Mouse (Mus musculus) forebrain, postnatal 0 days (tissue): Measurements from ENCODE around the gene Msln. TPM values are rescaled to one million over a fixed set of nuclear protein-coding genes. Genes with fewer than 3 reads are reported as not detected.

Experiments used
- ATAC-seq: fragments of 200-750 bp; cut with Nextera tagmentation; 2 replicates; pipeline ENCODE4 v1.8.0; 2017; ENCODE audit warnings: mild to moderate bottlenecking, moderate library complexity
- DNase-seq: peaks from one replicate; pipeline ENCODE4 v3.0.0-alpha.2; 2015
- H3K27ac ChIP-seq: fragments of 300-500 bp; sonication (generic); 2 replicates; pipeline ENCODE4 v1.5.1; 2014; ENCODE audit warnings: low read depth, mild to moderate bottlenecking, antibody characterized with exemption, low read length, moderate library complexity, mixed read lengths
- H3K27me3 ChIP-seq: fragments of 300-500 bp; sonication (generic); 2 replicates; pipeline ENCODE4 v1.6.1; 2014; ENCODE audit warnings: mild to moderate bottlenecking, low read length, mixed read lengths; ENCODE audit not compliant: insufficient read depth
- H3K36me3 ChIP-seq: fragments of 300-500 bp; sonication (generic); 2 replicates; pipeline ENCODE4 v1.6.1; 2014; ENCODE audit warnings: mild to moderate bottlenecking, moderate library complexity; ENCODE audit not compliant: insufficient read depth
- H3K4me1 ChIP-seq: fragments of 300-500 bp; sonication (generic); 2 replicates; pipeline ENCODE4 v1.6.1; 2014; ENCODE audit warnings: antibody characterized with exemption; ENCODE audit not compliant: insufficient read depth
- H3K4me2 ChIP-seq: fragments of 300-500 bp; sonication (generic); 2 replicates; pipeline ENCODE4 v1.6.1; 2014; ENCODE audit warnings: low read depth, mild to moderate bottlenecking, moderate library complexity
- H3K4me3 ChIP-seq: fragments of 300-500 bp; sonication (generic); 2 replicates; pipeline ENCODE4 v1.5.1; 2014; ENCODE audit warnings: low read depth, low read length, mixed read lengths
- H3K9ac ChIP-seq: fragments of 300-500 bp; sonication (generic); 2 replicates; pipeline ENCODE4 v1.6.1; 2014; ENCODE audit warnings: mild to moderate bottlenecking
- H3K9me3 ChIP-seq: fragments of 300-500 bp; sonication (generic); 2 replicates; pipeline ENCODE4 v1.6.1; 2016; ENCODE audit warnings: low read length
- CTCF ChIP-seq: sonication (generic); IDR thresholded peaks from 2 replicates; pipeline ENCODE4 v1.5.1; 2016; ENCODE audit warnings: antibody characterized with exemption, control low read depth, low read depth
- WGBS: fragments of 180-500 bp; shearing (Covaris S2); extraction: QIAGEN DNeasy Blood & Tissue Kit; methylation state at CpG from one replicate; pipeline ENCODE4 v1.1.7; 2014; 5-methylcytosine and 5-hydroxymethylcytosine counted together
- polyA plus RNA-seq: library from polyadenylated mRNA; unstranded; fragments of >200 nt; fragmentation: Nextera tagmentation; extraction: Ambion mirVana; gene quantifications from 2 replicates; pipeline ENCODE4 v1.2.1, GENCODE M21; 2015
- total RNA-seq: library from RNA; depleted of rRNA; stranded (reverse); fragments of >200 nt; gene quantifications from 2 replicates; pipeline ENCODE4 v1.2.3, GENCODE M21; 2014

The Msln gene
- total and polyA plus RNA-seq, 2 experiments from 2014 or later = 1.3 to 4.0 TPM

DNA sequence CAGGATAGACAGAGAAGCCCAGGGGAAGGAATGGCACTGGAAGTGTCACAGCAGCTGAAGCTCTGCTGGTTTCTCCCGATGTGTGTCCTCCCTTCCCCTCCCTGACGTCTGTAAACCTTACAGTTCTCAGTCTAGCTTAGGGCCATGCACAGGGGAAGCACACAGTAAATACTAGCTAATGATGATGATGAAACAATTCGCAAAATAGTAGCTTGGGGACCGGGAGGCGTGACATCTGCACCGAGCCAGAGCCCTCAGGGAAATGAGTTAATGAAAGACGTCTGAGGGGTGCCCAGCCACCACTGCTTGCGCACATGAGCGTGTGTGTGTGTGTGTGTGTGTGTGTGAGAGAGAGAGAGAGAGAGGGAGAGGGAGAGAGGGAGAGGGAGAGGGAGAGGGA is 15.2 kb upstream of the Msln start:
- Histone ChIP-seq H3K4me3 (no peak overlapping the region), H3K27me3 (no peaks in the 10 kb centered on the region), H3K36me3 (no peaks in the 10 kb centered on the region), H3K27ac (no peak overlapping the region), H3K9me3 (no peaks in the 10 kb centered on the region), H3K4me1 (peaks cover 3% of the 10 kb centered on the region), H3K9ac (no peak overlapping the region), H3K4me2 (no peak overlapping the region)
- DNase-seq (no peak), ATAC-seq (no peak)
- TF ChIP-seq CTCF = no peak
- 56% methylated on average over 9 of the region's 9 CpGs for WGBS

DNA sequence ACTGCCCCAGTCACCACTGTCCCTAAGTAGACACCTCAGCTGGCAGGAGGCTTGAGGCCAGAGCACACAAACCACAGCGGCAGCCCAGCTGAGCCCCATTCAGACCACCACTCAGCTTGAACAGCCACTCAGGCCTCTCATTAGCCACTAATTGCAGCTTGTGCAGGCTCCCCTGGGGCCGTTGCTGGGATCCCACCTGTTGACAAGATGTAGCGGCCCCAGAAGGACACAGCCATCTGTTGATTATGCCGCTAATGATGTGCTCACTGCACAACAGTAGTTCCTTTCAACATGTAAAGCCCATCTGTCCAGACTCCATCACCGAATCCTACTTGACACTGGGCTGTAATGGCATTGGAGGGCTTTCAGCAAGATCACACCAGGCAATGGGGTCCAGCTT is 11.7 kb upstream of the Msln start:
- no peak overlapping the region for H3K4me3 ChIP-seq
- no peaks in the 10 kb centered on the region for H3K27me3 ChIP-seq
- TF ChIP-seq CTCF = no peak
- WGBS = 13% methylated on average over 5 of the region's 5 CpGs
- no peak overlapping the region for H3K9ac ChIP-seq
- no peaks in the 10 kb centered on the region for H3K36me3 ChIP-seq
- DNase-seq (no peak), ATAC-seq (peak; percentile 43; the same call in 1 of the 2 replicates)
- no peak overlapping the region for H3K27ac ChIP-seq
- H3K4me2 ChIP-seq = no peak overlapping the region
- no peaks in the 10 kb centered on the region for H3K9me3 ChIP-seq
- H3K4me1 ChIP-seq = no peaks in the 10 kb centered on the region

DNA sequence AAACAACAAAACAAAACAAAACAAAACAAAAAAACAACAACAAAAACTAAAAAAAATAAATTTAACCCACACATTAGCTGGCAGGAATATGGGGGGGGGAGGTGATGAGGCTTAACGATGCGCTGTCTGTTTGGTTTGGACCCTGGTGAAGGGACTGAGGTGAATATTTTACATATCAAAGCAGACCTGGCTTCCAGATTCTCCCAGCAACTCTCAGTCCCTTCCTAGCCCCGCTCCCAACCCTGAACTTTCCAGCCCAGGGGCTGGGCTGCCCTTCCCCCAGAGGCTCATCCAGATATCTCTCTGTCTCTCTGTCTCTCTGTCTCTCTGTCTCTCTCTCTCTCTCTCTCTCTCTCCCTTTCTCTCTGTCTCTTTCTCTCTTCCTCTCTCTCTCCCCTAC is 8.4 kb upstream of the Msln start:
- H3K4me1 ChIP-seq = no peaks in the 10 kb centered on the region
- no peak overlapping the region for H3K27ac ChIP-seq
- no peaks in the 10 kb centered on the region for H3K36me3 ChIP-seq
- ATAC-seq (no peak), DNase-seq (no peak)
- no peaks in the 10 kb centered on the region for H3K27me3 ChIP-seq
- 39% methylated on average over 3 of the region's 3 CpGs for WGBS
- no peak for TF ChIP-seq CTCF
- no peak overlapping the region for H3K4me3 ChIP-seq
- no peaks in the 10 kb centered on the region for H3K9me3 ChIP-seq
- no peak overlapping the region for H3K9ac ChIP-seq
- H3K4me2 ChIP-seq = no peak overlapping the region

- H3K27me3 ChIP-seq = no peaks in the 10 kb centered on the region
- H3K4me2 ChIP-seq = no peak overlapping the region
- TF ChIP-seq CTCF = no peak
- no peaks in the 10 kb centered on the region for H3K4me1 ChIP-seq
- H3K9me3 ChIP-seq = no peaks in the 10 kb centered on the region
- ATAC-seq (peak; percentile 43), DNase-seq (no peak)
- H3K27ac ChIP-seq = peak overlapping the region; percentile 57; the same call in 1 of the 2 replicates
- WGBS = 54% methylated on average over 4 of the region's 4 CpGs
- H3K4me3 ChIP-seq = no peak overlapping the region
- no peak overlapping the region for H3K9ac ChIP-seq
- H3K36me3 ChIP-seq = no peaks in the 10 kb centered on the region
Measured at GRCm38 (mm10) chr17:25761561-25761970, 7.4 kb upstream of the Msln start.

DNA sequence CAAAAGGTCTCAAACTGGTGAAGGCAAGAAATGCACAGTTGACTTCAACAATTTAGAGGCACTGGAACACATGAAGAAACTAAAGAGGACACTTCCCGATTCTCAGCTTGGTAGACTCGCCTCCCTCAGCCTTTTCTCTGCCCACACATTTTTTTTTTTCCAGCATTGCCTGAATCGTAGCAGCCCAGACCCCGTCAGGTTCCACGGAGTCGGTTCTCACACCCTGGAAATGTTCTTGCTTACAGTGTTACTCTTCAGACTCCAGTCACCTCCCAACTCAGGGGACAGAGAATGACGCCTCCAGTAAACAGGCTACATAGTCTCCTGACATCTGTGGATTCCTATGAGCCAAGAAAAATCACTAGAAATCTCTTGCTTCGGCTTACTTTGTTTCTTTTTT is 6.0 kb upstream of the Msln start:
- DNase-seq = no peak
- H3K27ac ChIP-seq = no peak overlapping the region
- no peak for ATAC-seq
- no peaks in the 10 kb centered on the region for H3K27me3 ChIP-seq
- 78% methylated on average over 8 of the region's 8 CpGs for WGBS
- TF ChIP-seq CTCF = no peak
- H3K36me3 ChIP-seq = no peaks in the 10 kb centered on the region
- H3K4me2 ChIP-seq = no peak overlapping the region
- H3K9me3 ChIP-seq = no peaks in the 10 kb centered on the region
- H3K9ac ChIP-seq = no peak overlapping the region
- no peaks in the 10 kb centered on the region for H3K4me1 ChIP-seq
- H3K4me3 ChIP-seq = no peak overlapping the region

GRCm38 (mm10) chr17:25757691-25758090 is 3.5 kb upstream of the Msln start:
- H3K27ac ChIP-seq = no peak overlapping the region
- H3K27me3 ChIP-seq = no peaks in the 10 kb centered on the region
- ATAC-seq = no peak
- no peaks in the 10 kb centered on the region for H3K9me3 ChIP-seq
- no peak for DNase-seq
- H3K4me1 ChIP-seq = no peaks in the 10 kb centered on the region
- H3K4me3 ChIP-seq = no peak overlapping the region
- no peak overlapping the region for H3K9ac ChIP-seq
- no peak overlapping the region for H3K4me2 ChIP-seq
- WGBS = 76% methylated on average over 3 of the region's 3 CpGs
- TF ChIP-seq CTCF = no peak
- no peaks in the 10 kb centered on the region for H3K36me3 ChIP-seq

DNA sequence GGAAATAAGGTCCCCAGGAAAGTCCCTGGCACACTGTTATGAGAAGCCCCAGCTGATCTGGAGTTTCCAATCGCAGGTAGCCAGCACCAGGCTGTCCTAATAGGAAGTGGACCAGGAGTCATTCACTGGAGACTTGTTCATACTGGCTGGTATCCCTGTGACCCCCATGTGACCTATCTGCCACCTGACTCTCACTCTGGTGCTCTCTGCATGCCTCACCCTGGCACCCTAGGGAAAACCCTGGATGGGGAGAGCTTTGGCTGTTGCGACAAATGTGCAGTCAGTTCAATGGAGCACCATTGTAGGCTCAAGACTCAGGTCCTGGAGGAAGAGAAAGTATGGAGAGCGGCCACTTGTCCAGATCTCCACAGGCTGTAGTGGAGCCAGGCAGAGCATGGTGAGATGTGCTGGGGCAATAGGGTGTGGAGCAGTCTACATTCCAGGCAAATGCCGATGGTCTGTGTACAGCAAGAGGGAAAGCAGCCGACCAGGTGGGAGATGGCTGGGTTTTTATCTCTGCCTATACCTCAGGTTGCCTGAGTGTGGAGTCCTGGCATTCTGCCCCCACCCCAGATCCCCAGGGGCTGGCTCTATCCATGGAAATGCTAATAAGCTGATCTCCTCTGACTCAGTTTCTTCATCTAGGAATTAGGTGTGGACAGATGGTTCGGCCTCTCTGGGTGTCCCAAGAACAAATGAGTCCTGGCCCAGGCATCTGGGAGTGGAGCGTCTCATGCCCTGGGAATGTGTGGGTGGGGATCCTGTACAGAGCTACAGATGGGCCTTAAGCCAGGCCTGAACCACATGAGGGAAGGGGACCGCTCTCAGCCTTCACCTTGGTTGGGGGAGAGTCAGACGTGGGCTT is 2.4 kb upstream of the Msln start:
- no peak for DNase-seq
- no peaks in the 10 kb centered on the region for H3K36me3 ChIP-seq
- H3K9me3 ChIP-seq = no peaks in the 10 kb centered on the region
- H3K9ac ChIP-seq = no peak overlapping the region
- no peak overlapping the region for H3K4me3 ChIP-seq
- H3K4me1 ChIP-seq = no peaks in the 10 kb centered on the region
- H3K4me2 ChIP-seq = no peak overlapping the region
- WGBS = 74% methylated on average over 9 of the region's 9 CpGs
- ATAC-seq = no peak
- TF ChIP-seq CTCF = no peak
- H3K27ac ChIP-seq = no peak overlapping the region
- no peaks in the 10 kb centered on the region for H3K27me3 ChIP-seq
